Mouse (Mus musculus) skeletal muscle tissue, adult 2 months (tissue): Measurements from ENCODE around the gene Rgs7.

Experiments used
- DNase-seq: peaks from one replicate; pipeline ENCODE4 v3.0.0-alpha.2; 2012; ENCODE audit warnings: low read depth, low spot score

Rgs7 gene

DNA sequence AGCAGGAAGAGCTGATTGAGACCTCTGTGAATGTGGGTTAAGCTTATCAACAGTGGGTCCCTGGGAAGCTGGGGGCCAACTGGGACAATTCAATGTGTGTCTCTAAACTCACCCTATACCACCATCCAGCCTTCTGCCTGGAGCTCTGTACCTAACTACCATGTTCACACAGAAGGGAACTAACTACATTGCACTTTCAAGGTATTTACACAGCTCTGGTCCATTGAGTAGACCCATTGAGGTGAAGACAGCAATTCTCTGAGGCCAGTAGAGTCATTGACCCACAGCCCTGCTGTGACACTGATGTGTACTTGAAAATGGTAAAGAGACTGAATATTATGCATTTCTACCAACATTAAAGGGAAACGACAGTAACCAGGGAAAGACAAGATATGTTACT, 313.6 kb downstream of the Rgs7 start:
- DNase-seq = no peak

DNA sequence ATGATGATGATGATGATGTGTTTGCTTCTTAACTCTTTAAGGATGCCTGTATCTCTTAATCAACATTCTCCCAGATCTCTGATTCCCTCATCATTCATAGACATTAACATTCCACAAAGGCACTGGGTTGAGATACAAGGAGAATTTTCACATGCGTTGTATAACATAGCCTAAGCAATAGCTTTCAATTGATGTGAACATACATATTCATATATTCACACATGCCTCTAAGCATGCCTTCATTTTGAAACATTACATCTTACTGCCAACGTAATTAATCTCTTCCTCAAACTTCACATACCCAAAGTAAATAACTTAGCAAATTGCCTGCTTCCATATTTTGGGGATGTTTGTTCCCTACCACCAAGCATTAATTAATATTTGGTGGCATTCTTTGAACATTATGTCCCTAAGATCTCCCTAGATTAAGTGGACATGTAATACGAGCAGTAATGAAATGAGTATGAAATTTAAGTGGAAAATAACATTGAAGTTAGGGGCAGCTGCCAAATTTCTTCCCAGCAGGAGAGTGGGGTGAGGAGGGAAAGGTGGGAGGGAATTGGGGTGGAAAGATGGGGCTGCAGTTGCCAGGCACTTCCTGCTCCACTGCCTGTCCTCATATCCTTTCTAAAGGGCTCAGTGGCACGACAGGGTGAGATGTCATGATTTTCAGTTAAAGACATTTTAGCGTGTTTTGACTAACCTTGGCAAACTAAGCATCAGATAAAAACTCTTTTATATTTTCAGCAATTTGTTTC, 317.2 kb downstream of the Rgs7 start:
- DNase-seq = no peak

DNA sequence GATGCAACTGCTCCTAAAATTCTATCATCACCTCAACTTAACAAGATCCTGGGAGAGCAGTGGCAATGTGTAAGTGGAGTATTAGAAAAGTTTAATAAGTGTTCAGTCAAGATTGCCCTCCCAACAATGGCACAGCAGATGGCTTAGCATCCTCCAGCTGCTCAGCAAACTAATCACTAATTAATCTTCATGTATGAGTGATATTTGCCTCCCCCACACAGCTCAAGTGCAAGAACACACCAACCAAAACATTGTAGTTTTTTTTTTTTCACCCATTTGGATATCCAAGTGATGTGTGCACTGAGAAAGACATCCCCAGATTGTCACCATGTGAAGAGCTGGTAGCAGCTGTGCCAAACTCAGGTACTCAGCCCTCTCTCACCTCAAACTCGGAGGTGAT, 336.8 kb downstream of the Rgs7 start:
- no peak for DNase-seq

GRCm38 (mm10) chr1:175143051-175143450, 349.2 kb downstream of the Rgs7 start:
- DNase-seq = no peak

DNA sequence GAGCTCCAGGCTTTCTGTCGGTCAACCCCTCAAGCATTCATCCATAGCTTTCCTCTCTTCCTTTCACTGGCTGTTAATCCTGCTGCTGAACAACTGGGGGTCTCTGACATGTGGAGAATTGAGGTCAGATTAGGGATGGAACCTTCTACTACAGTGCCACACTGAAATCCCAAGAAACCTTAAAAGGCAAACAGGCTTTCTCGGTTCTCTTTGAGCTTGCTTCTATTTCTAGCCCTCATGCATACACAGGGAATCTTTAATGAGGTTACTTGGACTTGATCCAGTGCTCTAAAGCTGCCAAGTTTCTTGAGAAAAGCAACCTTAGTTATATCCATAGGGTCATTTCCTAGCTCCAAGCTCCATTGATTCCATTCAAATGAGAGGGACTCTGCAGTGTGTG, 363.8 kb downstream of the Rgs7 start:
- DNase-seq = no peak

DNA sequence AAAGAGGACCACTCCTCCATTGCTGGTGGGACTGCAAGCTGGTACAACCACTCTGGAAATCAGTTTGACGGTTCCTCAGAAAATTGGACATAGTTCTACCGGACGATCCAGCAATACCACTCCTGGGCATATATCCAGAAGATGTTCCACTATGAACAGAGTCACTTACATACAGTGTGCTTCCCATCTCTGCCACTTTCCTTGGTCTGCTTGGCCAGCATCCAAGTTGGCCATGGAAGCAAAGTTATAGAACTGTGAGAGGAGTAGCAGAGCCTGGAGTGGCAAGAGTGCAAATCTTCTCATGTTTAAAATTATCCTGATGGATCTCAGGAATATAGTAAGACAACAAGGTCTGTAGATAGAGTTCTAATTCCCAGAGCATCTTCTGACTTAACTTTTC, 367.9 kb downstream of the Rgs7 start:
- no peak for DNase-seq

DNA sequence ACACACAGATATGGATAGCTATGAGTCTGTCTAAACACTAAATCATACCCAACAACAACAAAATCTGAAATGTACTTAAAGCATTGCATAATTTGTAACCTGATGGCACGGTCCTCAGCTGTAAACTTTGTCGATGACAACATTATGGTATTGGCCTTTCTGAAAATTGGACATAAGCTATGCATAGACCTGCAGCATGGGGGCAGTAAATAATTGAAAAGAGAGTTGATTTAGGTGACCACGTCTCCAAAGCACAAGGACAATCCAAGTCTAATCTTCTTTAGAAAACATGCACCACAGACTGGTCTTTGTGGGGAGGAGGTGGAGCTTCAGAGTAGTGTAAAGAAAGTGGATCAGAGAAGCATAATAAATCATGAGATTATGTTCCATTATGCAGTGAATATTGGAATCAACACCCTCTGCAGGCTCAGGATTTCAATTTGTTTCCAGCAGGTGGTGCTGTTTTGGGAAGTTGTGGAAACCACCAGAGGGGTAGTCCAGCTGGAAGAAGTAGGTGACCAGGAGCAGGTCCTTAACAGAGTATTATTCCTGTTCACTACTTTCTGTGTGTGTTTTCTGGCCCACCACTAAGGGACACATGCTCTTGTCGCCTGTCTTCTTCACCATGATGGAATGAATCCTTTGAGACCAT, 373.3 kb downstream of the Rgs7 start:
- DNase-seq = no peak

GRCm38 (mm10) chr1:175108270-175108860, 383.9 kb downstream of the Rgs7 start:
- DNase-seq = no peak

DNA sequence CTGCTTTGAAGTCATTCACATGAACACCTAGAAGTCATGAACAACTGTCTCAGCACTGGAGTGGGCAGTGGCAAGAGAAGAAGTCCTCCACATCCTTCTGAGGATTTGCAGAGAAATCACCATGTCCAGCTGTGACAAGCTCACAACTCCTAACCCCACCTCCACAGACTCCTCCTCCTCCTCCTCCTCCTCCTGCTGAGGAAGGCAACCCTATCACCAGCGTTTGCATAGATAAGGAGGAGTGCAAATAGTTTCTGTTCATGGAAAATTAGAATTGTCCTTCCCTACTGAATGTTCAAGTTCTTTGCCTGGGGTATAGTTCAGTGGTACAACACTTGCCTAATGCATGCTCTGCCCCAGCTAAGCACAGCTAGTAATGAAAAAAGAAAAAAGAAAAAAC, 386.0 kb downstream of the Rgs7 start:
- DNase-seq = no peak

GRCm38 (mm10) chr1:175105426-175105825, 386.9 kb downstream of the Rgs7 start:
- DNase-seq = no peak

GRCm38 (mm10) chr1:175097014-175097413, 395.3 kb downstream of the Rgs7 start:
- no peak for DNase-seq

DNA sequence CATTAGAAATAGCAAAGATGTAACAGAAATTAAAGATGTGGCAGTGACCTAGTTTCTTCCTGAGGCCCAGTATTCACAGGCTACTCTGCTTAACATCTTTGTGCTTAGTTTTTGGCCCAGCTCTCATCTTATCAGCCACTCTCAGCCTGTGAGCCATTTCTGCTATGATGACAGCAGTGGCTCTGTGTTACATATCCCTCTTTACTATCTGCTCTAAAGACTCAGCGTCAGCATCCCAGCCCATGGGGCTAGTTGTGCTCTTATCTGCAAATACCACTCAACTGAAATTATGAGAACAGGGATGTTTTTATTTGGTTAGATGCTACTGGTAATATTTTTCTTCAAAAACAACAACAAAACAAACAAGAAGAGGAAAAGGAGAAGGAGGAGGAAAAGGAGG, 410.2 kb downstream of the Rgs7 start:
- no peak for DNase-seq

- DNase-seq = no peak
These were observed 412.3 kb downstream of the Rgs7 start for GRCm38 (mm10) chr1:175079819-175080608.

- DNase-seq = no peak
These were observed 418.6 kb downstream of the Rgs7 start for GRCm38 (mm10) chr1:175073500-175074232.

DNA sequence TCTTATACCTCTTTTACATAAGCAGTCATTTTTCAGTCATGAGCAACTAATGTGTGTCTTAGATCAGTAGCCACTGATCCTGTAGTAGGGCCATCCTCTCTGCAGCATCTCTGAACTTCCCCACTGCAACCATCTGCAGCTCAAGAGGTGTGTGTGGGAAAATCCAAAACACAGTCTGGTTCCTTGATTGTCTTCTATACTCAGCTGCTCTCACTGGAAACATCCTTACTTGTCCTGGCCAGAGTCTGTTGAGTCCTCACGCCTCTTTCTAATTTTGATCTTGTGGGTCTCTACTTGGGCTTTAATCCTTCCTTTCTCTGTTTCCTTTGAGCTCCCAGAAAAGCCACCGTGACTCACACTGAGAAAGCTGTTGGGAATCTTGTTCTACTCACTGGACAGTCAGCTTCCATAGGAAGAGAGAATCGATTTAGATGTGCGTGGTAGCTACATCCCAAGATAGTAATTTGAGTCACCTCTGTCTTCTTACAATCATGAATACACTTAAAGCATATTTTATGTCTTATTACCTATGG, 422.5 kb downstream of the Rgs7 start:
- no peak for DNase-seq

GRCm38 (mm10) chr1:175049121-175049520, 443.2 kb downstream of the Rgs7 start:
- DNase-seq = no peak

GRCm38 (mm10) chr1:175041167-175041817, 451.0 kb downstream of the Rgs7 start:
- DNase-seq = no peak

- no peak for DNase-seq
These were observed 452.3 kb downstream of the Rgs7 start for GRCm38 (mm10) chr1:175040038-175040437.

DNA sequence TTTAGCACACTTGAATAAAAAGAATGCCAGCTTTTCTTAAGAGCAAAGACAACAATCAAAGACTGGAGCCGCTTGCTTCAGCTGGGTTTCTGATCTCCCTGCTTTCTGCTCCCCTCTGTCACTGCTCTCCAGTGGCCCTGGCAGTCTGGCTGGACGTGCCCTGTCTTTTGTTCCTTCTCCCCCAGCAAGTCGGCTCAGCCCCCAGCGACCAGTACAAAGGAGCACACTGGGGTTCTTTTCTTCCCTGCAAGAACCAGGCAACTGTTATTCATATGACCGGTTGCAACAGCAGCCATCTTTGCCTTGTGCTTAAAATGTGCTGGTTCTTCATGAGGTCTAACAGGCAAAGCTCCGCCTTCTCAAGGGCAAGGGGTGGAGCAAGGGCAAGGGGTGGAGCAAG, 452.7 kb downstream of the Rgs7 start:
- DNase-seq = no peak

DNA sequence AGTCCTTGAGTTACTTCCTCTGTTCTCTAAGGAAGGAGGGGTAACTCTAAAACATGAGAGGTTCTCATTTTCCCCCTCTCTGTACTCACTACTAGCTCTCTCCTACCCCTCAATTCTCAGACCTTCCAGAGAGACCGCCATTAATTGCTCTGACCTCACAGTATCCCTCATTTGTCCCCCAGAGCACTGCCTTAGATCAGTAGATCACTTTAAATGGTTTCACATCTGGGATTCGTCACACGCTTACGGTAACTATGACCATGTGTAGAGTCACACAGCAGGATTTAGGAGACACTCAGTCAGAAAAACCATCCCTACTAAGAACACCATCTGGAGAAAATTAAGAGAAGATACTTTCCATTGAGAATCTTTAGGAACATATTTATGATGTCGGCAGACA, 456.8 kb downstream of the Rgs7 start:
- DNase-seq = no peak

GRCm38 (mm10) chr1:175032015-175032414, 460.3 kb downstream of the Rgs7 start:
- no peak for DNase-seq
